Comparison of ENCODE assay signal across 19 mouse cellular contexts in genomic region chr6:71237031-71237431, GRCm38 (mm10). TPM values are rescaled to one million over a fixed set of nuclear protein-coding genes. Genes with fewer than 3 reads are reported as not detected.
DNase-seq lines count a peak whose midpoint lies in the region; ATAC-seq and TF ChIP-seq lines count a peak whose summit lies in the region.
"Had no signal": no experiment of that assay in that cellular context is flagged by ENCODE, and none has a peak within 500 bp of the region (broad histone marks: within the 10 kb centered on the region; RNA-seq: fewer than 3 reads in every experiment).

No protein-coding gene starts in this region.

- H3K9me3 ChIP-seq in kidney, embryonic 15.5 days (replicated peaks): no peaks in the 10 kb centered on the region
- H3K9me3 ChIP-seq in stomach, embryonic 14.5 days (ENCODE audit: control insufficient read depth, low read depth, low read length): no peaks in the 10 kb centered on the region
- no peaks in the 10 kb centered on the region for H3K9me3 ChIP-seq in stomach, postnatal 0 days (ENCODE audit: control insufficient read depth, low read length)
- no peaks in the 10 kb centered on the region for H3K9me3 ChIP-seq in liver, embryonic 15.5 days (replicated peaks)
- H3K9me3 ChIP-seq: forebrain, embryonic 15.5 days; hindbrain, embryonic 15.5 days; limb, embryonic 12.5 days had no signal

- no peak for TF ChIP-seq CTCF in stomach, postnatal 0 days (IDR thresholded peaks at IDR 0.05; ENCODE audit: low read depth)

- TF ChIP-seq EP300 in stomach, postnatal 0 days (optimal IDR thresholded peaks at IDR 0.05): no peak

- no peaks in the 10 kb centered on the region for H3K4me1 ChIP-seq in kidney, embryonic 15.5 days
- no peaks in the 10 kb centered on the region for H3K4me1 ChIP-seq in stomach, embryonic 14.5 days (ENCODE audit: control insufficient read depth, insufficient read depth, low read length)
- no peaks in the 10 kb centered on the region for H3K4me1 ChIP-seq in stomach, postnatal 0 days (replicated peaks; ENCODE audit: control insufficient read depth, insufficient read depth)
- no peaks in the 10 kb centered on the region for H3K4me1 ChIP-seq in liver, embryonic 15.5 days (replicated peaks)
- H3K4me1 ChIP-seq: forebrain, embryonic 15.5 days; hindbrain, embryonic 15.5 days; limb, embryonic 12.5 days had no signal

- no peak overlapping the region for H3K4me2 ChIP-seq in kidney, embryonic 15.5 days
- no peak overlapping the region for H3K4me2 ChIP-seq in stomach, embryonic 14.5 days (replicated peaks; ENCODE audit: low read depth, low read length)
- H3K4me2 ChIP-seq in stomach, postnatal 0 days (replicated peaks; ENCODE audit: low read depth): no peak overlapping the region
- no peak overlapping the region for H3K4me2 ChIP-seq in liver, embryonic 15.5 days
- H3K4me2 ChIP-seq: forebrain, embryonic 15.5 days; hindbrain, embryonic 15.5 days; limb, embryonic 12.5 days had no signal

- H3K27me3 ChIP-seq in kidney, embryonic 15.5 days: no peaks in the 10 kb centered on the region
- H3K27me3 ChIP-seq in stomach, embryonic 14.5 days (ENCODE audit: control insufficient read depth, insufficient read depth, low read length): no peaks in the 10 kb centered on the region
- H3K27me3 ChIP-seq in stomach, postnatal 0 days (ENCODE audit: control insufficient read depth, insufficient read depth, low read length): no peaks in the 10 kb centered on the region
- H3K27me3 ChIP-seq in liver, embryonic 15.5 days: no peaks in the 10 kb centered on the region
- H3K27me3 ChIP-seq: forebrain, embryonic 15.5 days; hindbrain, embryonic 15.5 days; limb, embryonic 12.5 days had no signal

- H3K27ac ChIP-seq in kidney, embryonic 15.5 days: no peak overlapping the region
- H3K27ac ChIP-seq in stomach, embryonic 14.5 days (ENCODE audit: low read length): no peak overlapping the region
- H3K27ac ChIP-seq in stomach, postnatal 0 days (replicated peaks): no peak overlapping the region
- H3K27ac ChIP-seq in liver, embryonic 15.5 days (replicated peaks): peak overlapping the region; percentile 65
- H3K27ac ChIP-seq: forebrain, embryonic 15.5 days; heart, adult 2 months; hindbrain, embryonic 15.5 days; layer of hippocampus, adult 2 months; limb, embryonic 12.5 days had no signal

- H3K4me3 ChIP-seq in kidney, embryonic 15.5 days (replicated peaks): no peak overlapping the region
- H3K4me3 ChIP-seq in stomach, embryonic 14.5 days (ENCODE audit: low read depth, low read length): no peak overlapping the region
- H3K4me3 ChIP-seq in stomach, postnatal 0 days (ENCODE audit: low read depth, low read length): no peak overlapping the region
- no peak overlapping the region for H3K4me3 ChIP-seq in liver, embryonic 15.5 days (replicated peaks)
- H3K4me3 ChIP-seq: forebrain, embryonic 15.5 days; heart, adult 2 months; hindbrain, embryonic 15.5 days; layer of hippocampus, adult 2 months; limb, embryonic 12.5 days had no signal

- H3K9ac ChIP-seq in kidney, embryonic 15.5 days: no peak overlapping the region
- no peak overlapping the region for H3K9ac ChIP-seq in stomach, embryonic 14.5 days (replicated peaks; ENCODE audit: low read depth, low read length)
- H3K9ac ChIP-seq in stomach, postnatal 0 days (ENCODE audit: low read length): no peak overlapping the region
- no peak overlapping the region for H3K9ac ChIP-seq in liver, embryonic 15.5 days
- H3K9ac ChIP-seq: forebrain, embryonic 15.5 days; hindbrain, embryonic 15.5 days; limb, embryonic 12.5 days had no signal

- DNase-seq in kidney, adult 18-20 months: peak; percentile 55
- DNase-seq in stomach, postnatal 0 days (ENCODE audit: low spot score): no peak
- no peak for DNase-seq in gastrocnemius, postnatal 10 days
- DNase-seq in c-Kit-positive CD71-positive TER-119-positive erythroid progenitor cells, embryonic 14.5 days (ENCODE audit: low spot score): no peak
- DNase-seq in adrenal gland, adult 8-10 months: no peak
- DNase-seq: adrenal gland, postnatal 36 days; cerebellum, adult 9-11 months; embryo, embryonic 11 days; heart, adult 2 months had no signal

- 67% methylated on average over 6 of the region's 6 CpGs for WGBS in kidney, embryonic 15.5 days
- WGBS in stomach, embryonic 14.5 days: 62% methylated on average over 6 of the region's 6 CpGs
- WGBS in stomach, postnatal 0 days: 57% methylated on average over 6 of the region's 6 CpGs
- WGBS in liver, embryonic 15.5 days (ENCODE audit: insufficient replicate concordance): 54% methylated on average over 6 of the region's 6 CpGs

- no peak for ATAC-seq in kidney, embryonic 15.5 days (replicated peaks; ENCODE audit: low FRiP score)
- peak; percentile 64; the same call in 1 of the 2 replicates for ATAC-seq in stomach, embryonic 14.5 days (ENCODE audit: insufficient number of reproducible peaks, insufficient read depth, low FRiP score, low read depth)
- ATAC-seq in stomach, postnatal 0 days (ENCODE audit: low FRiP score, low TSS enrichment): no peak
- ATAC-seq in liver, embryonic 15.5 days (ENCODE audit: insufficient read depth): peak; percentile 35; the same call in 1 of the 2 replicates
- ATAC-seq: forebrain, embryonic 15.5 days; midbrain, embryonic 16.5 days had no signal

- no peaks in the 10 kb centered on the region for H3K36me3 ChIP-seq in kidney, embryonic 15.5 days
- H3K36me3 ChIP-seq in stomach, embryonic 14.5 days (ENCODE audit: control insufficient read depth, insufficient read depth, low read length): no peaks in the 10 kb centered on the region
- H3K36me3 ChIP-seq in stomach, postnatal 0 days (ENCODE audit: control insufficient read depth, insufficient read depth, low read length): no peaks in the 10 kb centered on the region
- H3K36me3 ChIP-seq in liver, embryonic 15.5 days (replicated peaks): no peaks in the 10 kb centered on the region
- H3K36me3 ChIP-seq: forebrain, embryonic 15.5 days; hindbrain, embryonic 15.5 days; limb, embryonic 12.5 days had no signal

RNA-seq across cellular contexts. Expression of gene Krcc1, which starts 34.4 kb away (rescaled TPM):
- 54.4 and 56.0 TPM in 2 replicates for polyA plus RNA-seq in kidney, embryonic 15.5 days (2015; fragmentation: Nextera tagmentation; extraction: Ambion mirVana)
- polyA plus RNA-seq in stomach, embryonic 14.5 days (2014; fragmentation: Nextera tagmentation; extraction: Ambion mirVana): 53.0 and 58.2 TPM in 2 replicates
- 79.1 and 79.7 TPM in 2 replicates for polyA plus RNA-seq in stomach, postnatal 0 days (2015; fragmentation: Nextera tagmentation; extraction: Ambion mirVana)
- 21.5 and 23.1 TPM in 2 replicates for polyA plus RNA-seq in liver, embryonic 15.5 days (2015; fragmentation: Nextera tagmentation; extraction: Ambion mirVana)
- total RNA-seq in gastrocnemius, postnatal 10 days (2021): 10 to 100 TPM; 32.9 to 33.5 TPM
- total RNA-seq in adrenal gland, adult 8-10 months (2022): 10 to 100 TPM; 57.0 to 69.2 (median 65.6) TPM

RNA-seq across cellular contexts. Expression of gene Fabp1, which starts 37.4 kb away (rescaled TPM):
- polyA plus RNA-seq in kidney, embryonic 15.5 days (2015; fragmentation: Nextera tagmentation; extraction: Ambion mirVana): 3.5 and 4.4 TPM in 2 replicates
- polyA plus RNA-seq in stomach, embryonic 14.5 days (2014; fragmentation: Nextera tagmentation; extraction: Ambion mirVana): 2.7 and 4.5 TPM in 2 replicates
- 208 and 210 TPM in 2 replicates for polyA plus RNA-seq in stomach, postnatal 0 days (2015; fragmentation: Nextera tagmentation; extraction: Ambion mirVana)
- polyA plus RNA-seq in liver, embryonic 15.5 days (2015; fragmentation: Nextera tagmentation; extraction: Ambion mirVana): 442 and 489 TPM in 2 replicates
- under 1 TPM in 1 of 2 experiments, not detected in 1; 0.70 TPM for total RNA-seq in gastrocnemius, postnatal 10 days (2021)
- 1 to 10 TPM in 1 of 4 experiments, not detected in 3; 1.2 TPM for total RNA-seq in adrenal gland, adult 8-10 months (2022)
- total RNA-seq: heart, adult 2 months; layer of hippocampus, adult 2 months; left cerebral cortex, adult 18-20 months; megakaryocyte, adult 5-6 weeks had no signal
- polyA plus RNA-seq: forebrain, embryonic 15.5 days; heart, adult 2 months; limb, embryonic 12.5 days; midbrain, embryonic 16.5 days had no signal

Comparison
In these comparisons a context has a peak if more than half of its experiments do, and no peak if none do; other contexts are left out.
1. ATAC-seq: peak in stomach, embryonic 14.5 days (single experiment) and liver, embryonic 15.5 days (single experiment); none in kidney, embryonic 15.5 days (single experiment) and stomach, postnatal 0 days (single experiment).
2. RNA of gene Fabp1, which starts 37.4 kb away (polyA plus RNA-seq): 442 to 489 TPM in liver, embryonic 15.5 days and 208 to 210 TPM in stomach, postnatal 0 days; 3.5 to 4.4 TPM in kidney, embryonic 15.5 days and 2.7 to 4.5 TPM in stomach, embryonic 14.5 days; every median in the first group is over 10 times any median in the second.